Mouse (Mus musculus) forebrain, embryonic 14.5 days (tissue): ENCODE data around the gene Rap2a. TPM values are rescaled to one million over a fixed set of nuclear protein-coding genes. Genes with fewer than 3 reads are reported as not detected.

Experiments
- ATAC-seq: fragments of 200-750 bp; cut with Nextera tagmentation; 2 replicates; pipeline ENCODE4 v1.8.0; 2017; ENCODE audit warnings: mild to moderate bottlenecking, moderate library complexity
- DNase-seq: peaks from one replicate; pipeline ENCODE4 v3.0.0-alpha.2; 2015; ENCODE audit warnings: low spot score
- H3K27ac ChIP-seq: fragments of 300-500 bp; sonication (generic); 2 replicates; pipeline ENCODE4 v1.5.1; 2014; ENCODE audit warnings: low read depth, mild to moderate bottlenecking, control low read depth, low read length, moderate library complexity
- H3K27me3 ChIP-seq: fragments of 300-500 bp; sonication (generic); replicated peaks from 2 replicates; pipeline ENCODE4 v1.6.1; 2014; ENCODE audit warnings: low read length, control low read depth, mixed read lengths; ENCODE audit not compliant: control insufficient read depth, insufficient read depth
- H3K36me3 ChIP-seq: fragments of 300-500 bp; sonication (generic); 2 replicates; pipeline ENCODE4 v1.6.1; 2014; ENCODE audit warnings: low read length, control low read depth; ENCODE audit not compliant: control insufficient read depth, insufficient read depth
- H3K4me1 ChIP-seq: fragments of 300-500 bp; sonication (generic); 2 replicates; pipeline ENCODE4 v1.6.1; 2014; ENCODE audit warnings: antibody characterized with exemption, low read length, control low read depth; ENCODE audit not compliant: control insufficient read depth, insufficient read depth
- H3K4me2 ChIP-seq: fragments of 300-500 bp; sonication (generic); 2 replicates; pipeline ENCODE4 v1.6.1; 2014; ENCODE audit warnings: mild to moderate bottlenecking, control low read depth, low read length
- H3K4me3 ChIP-seq: fragments of 300-500 bp; sonication (generic); 2 replicates; pipeline ENCODE4 v1.5.1; 2014; ENCODE audit warnings: low read depth, low read length, control low read depth
- H3K9ac ChIP-seq: fragments of 300-500 bp; sonication (generic); 2 replicates; pipeline ENCODE4 v1.6.1; 2014; ENCODE audit warnings: mild to moderate bottlenecking, low read length, control low read depth, moderate library complexity
- H3K9me3 ChIP-seq: fragments of 300-500 bp; sonication (generic); replicated peaks from 2 replicates; pipeline ENCODE4 v1.6.1; 2016; ENCODE audit warnings: low read length, control low read depth, mixed read lengths; ENCODE audit not compliant: control insufficient read depth
- WGBS: fragments of 180-500 bp; shearing (Covaris S2); extraction: QIAGEN DNeasy Blood & Tissue Kit; methylation state at CpG from one replicate; pipeline ENCODE4 v1.1.7; 2014; 5-methylcytosine and 5-hydroxymethylcytosine counted together
- polyA plus RNA-seq: library from polyadenylated mRNA; unstranded; fragments of >200 nt; fragmentation: Nextera tagmentation; extraction: Ambion mirVana; gene quantifications from 2 replicates; pipeline ENCODE4 v1.2.1, GENCODE M21; 2014

Gene Rap2a
- polyA plus RNA-seq, 1 experiment from 2014 or later = 11.7 TPM

DNA sequence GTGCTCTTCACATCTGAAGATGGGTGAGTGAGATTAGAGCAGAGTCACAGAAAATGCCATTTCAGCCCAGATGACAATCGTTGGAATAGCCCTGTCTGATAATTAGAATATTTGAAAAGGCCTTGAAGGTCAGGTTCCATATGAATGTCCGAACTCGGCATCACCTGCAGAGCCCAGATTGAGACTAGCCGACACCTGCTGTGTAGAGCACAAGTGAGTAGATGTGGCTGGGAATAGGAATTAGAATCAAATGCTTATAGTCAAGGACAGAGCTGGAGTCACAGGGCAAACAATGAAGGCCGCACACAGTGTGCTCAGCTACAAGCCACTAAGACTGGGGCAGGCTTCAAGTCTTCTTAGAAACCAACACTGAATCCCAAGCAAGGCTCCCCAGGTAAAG is 6.3 kb downstream of the Rap2a start:
- no peak overlapping the region for H3K4me3 ChIP-seq
- ATAC-seq = no peak
- WGBS = 86% methylated on average over 5 of the region's 5 CpGs
- H3K36me3 ChIP-seq = peaks cover 8% of the 10 kb centered on the region; the same call in 1 of the 2 replicates
- no peak overlapping the region for H3K27ac ChIP-seq
- H3K9me3 ChIP-seq = no peaks in the 10 kb centered on the region
- H3K9ac ChIP-seq = no peak overlapping the region
- DNase-seq = no peak
- no peaks in the 10 kb centered on the region for H3K27me3 ChIP-seq
- peaks cover 12% of the 10 kb centered on the region; the same call in 1 of the 2 replicates for H3K4me1 ChIP-seq
- H3K4me2 ChIP-seq = no peak overlapping the region

DNA sequence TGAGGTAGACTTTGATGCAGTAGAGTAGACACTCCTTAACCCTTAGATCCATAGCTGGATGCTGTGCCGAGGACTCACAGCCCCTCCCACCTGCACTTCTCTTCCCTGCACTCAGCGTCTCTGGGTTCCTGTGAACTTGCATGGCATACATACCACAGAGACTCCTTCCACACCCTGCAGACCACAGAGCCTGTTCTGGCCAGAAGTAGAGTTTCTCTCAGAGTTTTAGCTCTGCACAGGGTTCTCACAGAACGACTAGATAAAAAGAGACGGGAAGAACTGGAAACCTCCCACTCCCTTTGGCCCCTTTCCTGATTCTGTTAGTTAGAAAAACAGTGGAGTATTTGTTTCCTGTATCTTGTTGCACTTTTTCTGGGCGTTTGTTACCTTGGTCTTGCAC is 18.0 kb downstream of the Rap2a start:
- Histone ChIP-seq H3K9me3 (no peaks in the 10 kb centered on the region), H3K4me2 (no peak overlapping the region), H3K36me3 (no peaks in the 10 kb centered on the region), H3K9ac (no peak overlapping the region), H3K27ac (no peak overlapping the region), H3K4me3 (no peak overlapping the region), H3K27me3 (no peaks in the 10 kb centered on the region), H3K4me1 (no peaks in the 10 kb centered on the region; the same call in 1 of the 2 replicates)
- ATAC-seq (no peak), DNase-seq (no peak)
- 63% methylated on average over 5 of the region's 5 CpGs for WGBS

DNA sequence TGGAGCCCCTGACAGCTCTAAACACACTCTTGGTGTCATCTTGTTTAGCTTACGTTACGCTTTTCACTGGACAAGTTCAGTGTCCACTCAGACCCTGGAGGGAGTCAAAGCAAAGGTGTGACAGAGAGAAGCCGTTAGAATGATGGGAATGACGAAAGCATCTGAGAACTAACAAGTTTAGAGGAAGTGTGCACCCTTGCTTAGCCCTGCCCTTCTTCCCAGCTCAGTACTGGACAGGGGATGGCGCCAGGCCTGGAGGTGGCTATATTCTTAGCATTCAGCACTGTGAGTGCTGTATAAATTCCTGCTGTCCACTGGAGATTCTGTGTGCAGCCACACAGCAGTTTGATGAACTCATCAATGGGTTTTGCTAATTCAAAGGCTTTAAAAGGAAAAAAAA is 18.6 kb downstream of the Rap2a start:
- Histone ChIP-seq H3K9me3 (no peaks in the 10 kb centered on the region), H3K27ac (no peak overlapping the region), H3K9ac (no peak overlapping the region), H3K4me2 (no peak overlapping the region), H3K36me3 (no peaks in the 10 kb centered on the region), H3K4me3 (no peak overlapping the region), H3K4me1 (no peaks in the 10 kb centered on the region; the same call in 1 of the 2 replicates), H3K27me3 (no peaks in the 10 kb centered on the region)
- DNase-seq = no peak
- no peak for ATAC-seq
- WGBS = 92% methylated on average over 5 of the region's 5 CpGs

DNA sequence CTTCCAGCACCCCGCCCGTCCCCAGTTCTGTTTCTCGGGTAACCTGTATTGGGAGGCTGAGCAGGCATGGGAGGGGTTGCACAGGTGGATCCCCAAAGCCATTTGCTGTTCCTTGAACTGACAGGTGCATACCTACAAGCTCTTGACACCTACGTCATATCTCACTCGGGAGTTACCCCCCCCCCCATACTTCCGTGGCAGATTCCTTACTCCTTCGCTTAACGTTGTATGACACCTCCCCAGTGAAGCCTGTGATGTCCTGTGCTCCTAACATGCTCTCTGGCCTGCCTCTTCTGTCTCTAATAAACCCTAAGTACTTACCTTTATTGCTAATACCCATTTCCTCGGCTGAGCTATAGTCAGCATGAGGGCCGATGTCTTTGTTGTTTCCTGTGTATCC is 20.9 kb downstream of the Rap2a start:
- no peak overlapping the region for H3K4me3 ChIP-seq
- no peak overlapping the region for H3K9ac ChIP-seq
- H3K4me1 ChIP-seq = no peaks in the 10 kb centered on the region; the same call in 1 of the 2 replicates
- H3K4me2 ChIP-seq = no peak overlapping the region
- H3K27me3 ChIP-seq = no peaks in the 10 kb centered on the region
- no peak for ATAC-seq
- WGBS = 95% methylated on average over 10 of the region's 10 CpGs
- H3K36me3 ChIP-seq = no peaks in the 10 kb centered on the region
- H3K27ac ChIP-seq = no peak overlapping the region
- DNase-seq = no peak
- no peaks in the 10 kb centered on the region for H3K9me3 ChIP-seq

DNA sequence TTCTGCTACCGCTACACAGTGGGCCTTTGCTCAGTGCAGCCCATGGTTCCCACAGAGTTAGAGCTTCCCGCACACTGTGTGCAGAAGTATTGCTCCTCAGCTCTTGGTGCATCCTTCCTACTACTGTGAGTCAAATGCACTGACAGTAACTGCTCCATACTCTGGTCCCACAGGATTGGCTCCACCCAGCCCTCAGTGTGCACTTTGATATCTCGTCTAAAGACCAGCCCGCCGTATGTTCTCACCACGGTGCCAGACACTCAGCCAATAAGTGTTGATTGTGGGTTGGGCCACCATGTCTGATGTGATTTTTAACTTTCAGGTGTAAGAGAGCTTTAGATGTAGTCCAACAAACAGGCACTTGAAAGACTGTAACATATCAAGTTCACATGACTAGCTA is 21.4 kb downstream of the Rap2a start:
- no peak overlapping the region for H3K4me2 ChIP-seq
- ATAC-seq (no peak), DNase-seq (no peak)
- H3K27ac ChIP-seq = no peak overlapping the region
- H3K36me3 ChIP-seq = no peaks in the 10 kb centered on the region
- no peaks in the 10 kb centered on the region for H3K27me3 ChIP-seq
- H3K9ac ChIP-seq = no peak overlapping the region
- H3K4me1 ChIP-seq = no peaks in the 10 kb centered on the region; the same call in 1 of the 2 replicates
- 93% methylated on average over 6 of the region's 6 CpGs for WGBS
- no peak overlapping the region for H3K4me3 ChIP-seq
- H3K9me3 ChIP-seq = no peaks in the 10 kb centered on the region

DNA sequence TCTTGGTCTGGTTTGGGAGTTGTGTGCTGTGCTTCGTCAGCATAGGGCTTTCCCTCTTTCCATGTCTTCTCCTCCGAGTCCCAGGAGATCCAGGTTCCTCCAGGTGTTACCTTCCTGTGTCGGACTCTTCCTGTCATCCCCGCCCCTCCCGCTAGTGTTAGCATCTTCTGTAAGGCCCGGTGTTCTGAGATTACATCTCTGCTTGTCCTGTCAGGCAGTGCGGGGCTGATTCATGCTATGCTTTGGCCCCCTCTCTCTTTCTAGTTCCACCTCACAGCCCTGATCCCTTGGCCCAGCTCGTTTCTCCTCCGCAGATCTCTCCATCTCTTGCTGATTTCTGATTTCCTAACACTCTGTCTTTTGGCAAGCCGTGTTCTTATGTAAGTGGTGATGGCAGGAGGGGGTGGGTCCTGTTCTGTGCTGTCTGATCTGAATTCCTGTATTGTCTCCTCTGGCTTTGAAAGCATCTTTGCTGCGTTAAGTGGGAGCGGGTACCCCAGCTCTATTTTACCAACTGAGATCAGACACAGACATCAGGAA is 21.8 kb downstream of the Rap2a start:
- H3K4me3 ChIP-seq = no peak overlapping the region
- no peaks in the 10 kb centered on the region for H3K9me3 ChIP-seq
- H3K27me3 ChIP-seq = no peaks in the 10 kb centered on the region
- 78% methylated on average over 12 of the region's 12 CpGs for WGBS
- no peak overlapping the region for H3K4me2 ChIP-seq
- no peaks in the 10 kb centered on the region; the same call in 1 of the 2 replicates for H3K4me1 ChIP-seq
- H3K27ac ChIP-seq = no peak overlapping the region
- H3K9ac ChIP-seq = no peak overlapping the region
- no peak for ATAC-seq
- DNase-seq = no peak
- H3K36me3 ChIP-seq = no peaks in the 10 kb centered on the region

DNA sequence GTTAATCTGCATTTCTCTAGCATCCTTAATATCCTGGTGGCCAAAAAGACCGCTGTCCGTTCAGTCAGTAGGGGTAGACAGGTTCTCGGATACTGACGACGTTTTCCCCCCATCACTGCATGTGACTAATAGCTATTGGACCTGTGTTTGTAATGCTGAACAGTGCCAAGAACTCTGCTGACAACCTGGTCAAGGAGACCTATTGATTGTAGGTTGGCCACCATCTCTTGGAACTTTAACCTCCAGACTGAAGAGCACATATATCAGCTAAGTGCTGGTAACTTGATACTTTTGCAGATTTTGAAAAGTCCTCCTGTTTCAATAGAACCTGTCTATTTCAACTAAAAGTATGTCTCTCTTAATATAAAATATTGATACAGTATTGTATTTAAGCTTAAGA is 22.5 kb downstream of the Rap2a start:
- WGBS = 94% methylated on average over 5 of the region's 5 CpGs
- DNase-seq (no peak), ATAC-seq (no peak)
- Histone ChIP-seq H3K4me1 (no peaks in the 10 kb centered on the region; the same call in 1 of the 2 replicates), H3K9me3 (no peaks in the 10 kb centered on the region), H3K27me3 (no peaks in the 10 kb centered on the region), H3K4me2 (no peak overlapping the region), H3K36me3 (0 out of 2 replicates have a peak, but pooled peaks cover 1% of the 10 kb centered on the region), H3K27ac (no peak overlapping the region), H3K9ac (no peak overlapping the region), H3K4me3 (no peak overlapping the region)

DNA sequence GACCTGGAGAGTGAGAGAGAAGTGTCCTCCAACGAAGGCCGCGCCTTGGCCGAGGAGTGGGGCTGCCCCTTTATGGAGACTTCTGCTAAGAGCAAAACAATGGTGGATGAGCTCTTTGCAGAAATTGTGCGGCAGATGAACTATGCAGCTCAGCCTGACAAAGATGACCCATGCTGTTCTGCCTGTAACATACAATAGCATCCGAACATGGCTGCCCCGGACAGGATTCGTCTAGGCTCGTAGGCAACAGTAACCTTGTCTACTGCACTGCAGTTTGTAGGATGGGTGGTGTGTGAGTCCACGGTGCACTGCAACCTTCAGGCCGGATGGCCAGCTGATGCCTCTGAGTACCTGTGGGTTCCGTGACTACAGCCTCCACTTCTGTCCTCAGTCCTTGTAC is 25.4 kb downstream of the Rap2a start:
- Histone ChIP-seq H3K27ac (no peak overlapping the region), H3K27me3 (no peaks in the 10 kb centered on the region), H3K4me3 (no peak overlapping the region), H3K4me1 (peaks cover 6% of the 10 kb centered on the region; the same call in 1 of the 2 replicates), H3K4me2 (no peak overlapping the region), H3K36me3 (0 out of 2 replicates have a peak, but pooled peaks cover 3% of the 10 kb centered on the region), H3K9ac (no peak overlapping the region), H3K9me3 (no peaks in the 10 kb centered on the region)
- DNase-seq = no peak
- WGBS = 97% methylated on average over 12 of the region's 12 CpGs
- no peak for ATAC-seq

DNA sequence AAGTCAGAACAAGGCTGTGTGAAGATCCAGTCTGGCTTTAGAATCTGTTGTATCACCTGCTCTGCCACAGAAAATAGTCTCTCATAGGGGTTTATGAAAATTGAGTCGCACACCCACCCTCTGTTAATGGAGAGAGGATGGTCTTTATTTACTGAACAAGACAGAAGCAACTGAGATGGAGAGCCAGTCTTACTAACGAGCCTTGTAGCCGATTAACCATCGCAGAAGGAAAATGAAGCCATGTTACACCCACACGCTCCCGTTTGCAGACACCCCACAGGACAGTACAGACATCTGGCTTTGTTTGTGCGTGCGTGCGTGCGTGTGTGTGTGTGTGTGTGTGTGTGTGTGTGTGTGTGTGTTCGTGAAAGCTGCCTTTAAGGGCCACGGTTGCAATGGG is 26.2 kb downstream of the Rap2a start:
- H3K36me3 ChIP-seq = 0 out of 2 replicates have a peak, but pooled peaks cover 3% of the 10 kb centered on the region
- no peak for ATAC-seq
- WGBS = 65% methylated on average over 12 of the region's 12 CpGs

More for the DNA sequence above, 26.2 kb downstream of the Rap2a start:
- Histone ChIP-seq H3K4me2 (no peak overlapping the region), H3K27me3 (no peaks in the 10 kb centered on the region), H3K9ac (no peak overlapping the region), H3K27ac (no peak overlapping the region), H3K4me3 (no peak overlapping the region), H3K9me3 (no peaks in the 10 kb centered on the region), H3K4me1 (peaks cover 6% of the 10 kb centered on the region; the same call in 1 of the 2 replicates)
- no peak for DNase-seq
